Mouse (Mus musculus): ENCODE data around the gene Gm21190. TPM values are rescaled to one million over a fixed set of nuclear protein-coding genes. Genes with fewer than 3 reads are reported as not detected.
"Not testable (repeated sequence)": the region's sequence is repeated elsewhere in the genome, so short reads cannot be mapped to it uniquely, and the experiment has no call there.

The Gm21190 gene
- total RNA-seq, 1 experiment from 2014 or later: not detected

GRCm38 (mm10) chr5:15498774-15499400, 30.1 kb downstream of the Gm21190 start:
- ATAC-seq (ENCODE audit: extremely low read depth, insufficient number of reproducible peaks, low FRiP score, poor library complexity, severe bottlenecking): not testable (repeated sequence)

GRCm38 (mm10) chr5:15498350-15498749, 30.7 kb downstream of the Gm21190 start:
- not testable (repeated sequence) for ATAC-seq (ENCODE audit: extremely low read depth, insufficient number of reproducible peaks, low FRiP score, poor library complexity, severe bottlenecking)

GRCm38 (mm10) chr5:15490934-15491333, 38.1 kb downstream of the Gm21190 start:
- ATAC-seq (ENCODE audit: extremely low read depth, insufficient number of reproducible peaks, low FRiP score, poor library complexity, severe bottlenecking): not testable (repeated sequence)

- no peak for ATAC-seq (ENCODE audit: extremely low read depth, insufficient number of reproducible peaks, low FRiP score, poor library complexity, severe bottlenecking)
Measured at GRCm38 (mm10) chr5:15488743-15489142, 40.3 kb downstream of the Gm21190 start.

GRCm38 (mm10) chr5:15484616-15485015, 44.4 kb downstream of the Gm21190 start:
- ATAC-seq (ENCODE audit: extremely low read depth, insufficient number of reproducible peaks, low FRiP score, poor library complexity, severe bottlenecking): not testable (repeated sequence)

GRCm38 (mm10) chr5:15483576-15483975, 45.4 kb downstream of the Gm21190 start:
- ATAC-seq (ENCODE audit: extremely low read depth, insufficient number of reproducible peaks, low FRiP score, poor library complexity, severe bottlenecking): not testable (repeated sequence)

- ATAC-seq (ENCODE audit: extremely low read depth, insufficient number of reproducible peaks, low FRiP score, poor library complexity, severe bottlenecking): not testable (repeated sequence)
Measured at GRCm38 (mm10) chr5:15482815-15483214, 46.2 kb downstream of the Gm21190 start.

- ATAC-seq (ENCODE audit: extremely low read depth, insufficient number of reproducible peaks, low FRiP score, poor library complexity, severe bottlenecking): not testable (repeated sequence)
Measured at GRCm38 (mm10) chr5:15476423-15476822, 52.6 kb downstream of the Gm21190 start, which contains the start of gene Gm21149. Gene Gm21149, minus strand, starts transcription at chr5:15476523.

Other genes starting within 250 kb of the Gm21190 start
- gene Gm21149, start 52.7 kb downstream of the Gm21190 start, total RNA-seq (2017): not detected in 2 replicates
- gene Gm21083, start 48.1 kb upstream of the Gm21190 start, total RNA-seq (2017): not detected in 2 replicates
- not detected in 2 replicates for gene Speer4d, start 89.8 kb upstream of the Gm21190 start, total RNA-seq (2017)
- not detected in 2 replicates for gene 4930572O03Rik, start 127.8 kb upstream of the Gm21190 start, total RNA-seq (2017)
- not detected in 2 replicates for gene Speer4c, start 185.0 kb upstream of the Gm21190 start, total RNA-seq (2017)

Data from neutrophil, adult 5-6 weeks (primary cell).